Mouse (Mus musculus): ENCODE measurements around the gene Agk. TPM values are rescaled to one million over a fixed set of nuclear protein-coding genes. Genes with fewer than 3 reads are reported as not detected.
A peak's percentile ranks its signal among the peaks of the same experiment; 100 is the strongest.

The Agk gene
- polyA plus RNA-seq, 1 experiment: 10.0 TPM

GRCm38 (mm10) chr6:40434697-40435096, 109.7 kb downstream of the Agk start:
- peak overlapping the region; percentile 88 for H3K4me2 ChIP-seq (ENCODE audit: low read depth)
- H3K79me2 ChIP-seq (ENCODE audit: control insufficient read depth, insufficient read depth): no peaks in the 10 kb centered on the region
- no peak for TF ChIP-seq REST (IDR thresholded peaks at IDR 0.05; ENCODE audit: insufficient read depth, insufficient read length)
- TF ChIP-seq CEBPB (IDR thresholded peaks at IDR 0.05; ENCODE audit: insufficient read depth, poor library complexity, severe bottlenecking): no peak
- TF ChIP-seq TCF12 (IDR thresholded peaks at IDR 0.05; ENCODE audit: insufficient read depth, poor library complexity, severe bottlenecking): no peak
- no peak for TF ChIP-seq TCF3 (IDR thresholded peaks at IDR 0.05; ENCODE audit: insufficient read length, low read depth)
- no peak overlapping the region for H3ac ChIP-seq (ENCODE audit: control insufficient read depth, insufficient read length)
- peaks cover 1% of the 10 kb centered on the region for H3K27me3 ChIP-seq (ENCODE audit: control insufficient read depth, insufficient read depth, insufficient read length)
- H3K36me3 ChIP-seq (ENCODE audit: control insufficient read depth, insufficient read depth): no peaks in the 10 kb centered on the region
- peak overlapping the region; percentile 34 for H3K4me3 ChIP-seq

GRCm38 (mm10) chr6:40435151-40436046, 110.4 kb downstream of the Agk start:
- no peak for TF ChIP-seq POLR2AphosphoS2 (IDR thresholded peaks at IDR 0.05; ENCODE audit: insufficient read length, low read depth)
- no peak for TF ChIP-seq MAX (IDR thresholded peaks at IDR 0.05; ENCODE audit: low read depth)
- TF ChIP-seq REST (IDR thresholded peaks at IDR 0.05; ENCODE audit: insufficient read depth, insufficient read length): no peak
- TF ChIP-seq E2F4 (IDR thresholded peaks at IDR 0.05; ENCODE audit: insufficient read depth): no peak
- no peak for TF ChIP-seq USF1 (IDR thresholded peaks at IDR 0.05; ENCODE audit: low read depth)
- no peak for TF ChIP-seq MYOG (IDR thresholded peaks at IDR 0.05; ENCODE audit: control insufficient read depth in 1 of 3, insufficient read depth in 1 of 3, insufficient read length in 2 of 3, low read depth in 2 of 3)
- H3K79me2 ChIP-seq (ENCODE audit: control insufficient read depth, insufficient read depth): no peaks in the 10 kb centered on the region
- peak overlapping the region; percentile 88 for H3K4me2 ChIP-seq (ENCODE audit: low read depth)
- peaks cover 8% of the 10 kb centered on the region for H3K27me3 ChIP-seq (ENCODE audit: control insufficient read depth, insufficient read depth, insufficient read length)
- no peaks in the 10 kb centered on the region for H3K36me3 ChIP-seq (ENCODE audit: control insufficient read depth, insufficient read depth)
- peak overlapping the region; percentile 7 for H3ac ChIP-seq (ENCODE audit: control insufficient read depth, insufficient read length)
- H3K4me3 ChIP-seq: peak overlapping the region; percentile 34

GRCm38 (mm10) chr6:40436047-40436483, 111.1 kb downstream of the Agk start, which contains the start of gene E330009J07Rik:
Gene E330009J07Rik, minus strand, starts transcription at chr6:40436135.
- Histone ChIP-seq H3K4me3 (peak within 1 kb of the TSS; percentile 34), H3ac (ENCODE audit: control insufficient read depth, insufficient read length) (peak within 1 kb of the TSS; percentile 7)

GRCm38 (mm10) chr6:40438936-40439335, 114.0 kb downstream of the Agk start, which contains the start of gene Wee2:
Gene Wee2, plus strand, starts transcription at chr6:40439088.
- peaks cover 25% of the 10 kb centered on the region for H3K27me3 ChIP-seq (ENCODE audit: control insufficient read depth, insufficient read depth, insufficient read length)
- TF ChIP-seq POLR2A (IDR thresholded peaks at IDR 0.05; ENCODE audit: insufficient read length, low read depth): no peak
- TF ChIP-seq SRF (IDR thresholded peaks at IDR 0.05; ENCODE audit: control insufficient read depth, insufficient read length, low read depth): no peak
- TF ChIP-seq MYOG (IDR thresholded peaks at IDR 0.05; ENCODE audit: control insufficient read depth in 1 of 3, insufficient read depth in 1 of 3, insufficient read length in 2 of 3, low read depth in 2 of 3): no peak
- TF ChIP-seq CEBPB (IDR thresholded peaks at IDR 0.05; ENCODE audit: insufficient read depth, poor library complexity, severe bottlenecking): no peak
- TF ChIP-seq MYOD1 (IDR thresholded peaks at IDR 0.05; ENCODE audit: control insufficient read depth in 1 of 3, insufficient read length in 2 of 3, low read depth in 2 of 3): no peak
- TF ChIP-seq MAX (IDR thresholded peaks at IDR 0.05; ENCODE audit: low read depth): no peak
- no peak for TF ChIP-seq USF1 (IDR thresholded peaks at IDR 0.05; ENCODE audit: low read depth)
- TF ChIP-seq TCF12 (IDR thresholded peaks at IDR 0.05; ENCODE audit: insufficient read depth, poor library complexity, severe bottlenecking): no peak
- TF ChIP-seq TCF3 (IDR thresholded peaks at IDR 0.05; ENCODE audit: insufficient read length, low read depth): no peak
- TF ChIP-seq E2F4 (IDR thresholded peaks at IDR 0.05; ENCODE audit: insufficient read depth): no peak
- no peak for TF ChIP-seq POLR2AphosphoS2 (IDR thresholded peaks at IDR 0.05; ENCODE audit: insufficient read length, low read depth)
- TF ChIP-seq REST (IDR thresholded peaks at IDR 0.05; ENCODE audit: insufficient read depth, insufficient read length): no peak
- H3K36me3 ChIP-seq (ENCODE audit: control insufficient read depth, insufficient read depth): no peaks in the 10 kb centered on the region
- H3K4me2 ChIP-seq (ENCODE audit: low read depth): no peak within 1 kb of the TSS
- no peak within 1 kb of the TSS for H3ac ChIP-seq (ENCODE audit: control insufficient read depth, insufficient read length)
- no peak within 1 kb of the TSS for H3K4me3 ChIP-seq
- H3K79me2 ChIP-seq (ENCODE audit: control insufficient read depth, insufficient read depth): no peaks in the 10 kb centered on the region

More at GRCm38 (mm10) chr6:40436047-40436483, 111.1 kb downstream of the Agk start, which contains the start of gene E330009J07Rik:
- no peaks in the 10 kb centered on the region for H3K36me3 ChIP-seq (ENCODE audit: control insufficient read depth, insufficient read depth)
- no peaks in the 10 kb centered on the region for H3K79me2 ChIP-seq (ENCODE audit: control insufficient read depth, insufficient read depth)
- peaks cover 13% of the 10 kb centered on the region for H3K27me3 ChIP-seq (ENCODE audit: control insufficient read depth, insufficient read depth, insufficient read length)
- TF ChIP-seq REST (IDR thresholded peaks at IDR 0.05; ENCODE audit: insufficient read depth, insufficient read length) (no peak), SRF (IDR thresholded peaks at IDR 0.05; ENCODE audit: control insufficient read depth, insufficient read length, low read depth) (no peak), E2F4 (IDR thresholded peaks at IDR 0.05; ENCODE audit: insufficient read depth) (no peak), CEBPB (IDR thresholded peaks at IDR 0.05; ENCODE audit: insufficient read depth, poor library complexity, severe bottlenecking) (no peak), MAX (IDR thresholded peaks at IDR 0.05; ENCODE audit: low read depth) (no peak), MYOG (IDR thresholded peaks at IDR 0.05; ENCODE audit: control insufficient read depth in 1 of 3, insufficient read depth in 1 of 3, insufficient read length in 2 of 3, low read depth in 2 of 3) (peak in 2 of 3 experiments; percentile 38 to 64), USF1 (IDR thresholded peaks at IDR 0.05; ENCODE audit: low read depth) (no peak), MYOD1 (IDR thresholded peaks at IDR 0.05; ENCODE audit: control insufficient read depth in 1 of 3, insufficient read length in 2 of 3, low read depth in 2 of 3) (peak in 2 of 3 experiments; percentile 41 to 52), POLR2AphosphoS2 (IDR thresholded peaks at IDR 0.05; ENCODE audit: insufficient read length, low read depth) (peak; percentile 72), POLR2A (IDR thresholded peaks at IDR 0.05; ENCODE audit: insufficient read length, low read depth) (peak; percentile 81), TCF3 (IDR thresholded peaks at IDR 0.05; ENCODE audit: insufficient read length, low read depth) (no peak), TCF12 (IDR thresholded peaks at IDR 0.05; ENCODE audit: insufficient read depth, poor library complexity, severe bottlenecking) (no peak)
- H3K4me2 ChIP-seq (ENCODE audit: low read depth): peak within 1 kb of the TSS; percentile 88
